Comparison of ENCODE assay signal across 28 mouse cellular contexts in genomic region chr13:98948146-98948545, GRCm38 (mm10). TPM values are rescaled to one million over a fixed set of nuclear protein-coding genes. Genes with fewer than 3 reads are reported as not detected.
A peak's percentile ranks its signal among the peaks of the same experiment; 100 is the strongest.
DNase-seq lines count a peak whose midpoint lies in the region; ATAC-seq and TF ChIP-seq lines count a peak whose summit lies in the region.
"Had no signal": no experiment of that assay in that cellular context is flagged by ENCODE, and none has a peak within 500 bp of the region (broad histone marks: within the 10 kb centered on the region; RNA-seq: fewer than 3 reads in every experiment).

No protein-coding gene starts in this region.

- H3K4me3 ChIP-seq in heart, embryonic 10.5 days = no peak overlapping the region
- H3K4me3 ChIP-seq in liver, adult 2 months (ENCODE audit: insufficient read depth, low read depth, low read length) = no peak overlapping the region
- no peak overlapping the region for H3K4me3 ChIP-seq in liver, embryonic 12.5 days
- no peak overlapping the region for H3K4me3 ChIP-seq in liver, postnatal 0 days (ENCODE audit: low read depth, low read length)

- H3K9ac ChIP-seq in liver, adult 2 months (ENCODE audit: low read depth, low read length) = no peak overlapping the region
- no peak overlapping the region for H3K9ac ChIP-seq in liver, embryonic 12.5 days
- no peak overlapping the region for H3K9ac ChIP-seq in liver, postnatal 0 days (replicated peaks)

- DNase-seq in heart, adult 11 months = peak; percentile 30
- no peak for DNase-seq in heart, embryonic 10.5 days (ENCODE audit: low spot score)
- DNase-seq in liver, adult 2 months (ENCODE audit: extremely low read depth, low read depth, low spot score) = peak; percentile 51
- no peak for DNase-seq in liver, postnatal 0 days
- no peak for DNase-seq in liver
- peak; percentile 61 for DNase-seq in retina, postnatal 1 day
- no peak for DNase-seq in retina, embryonic 14.5 days (ENCODE audit: low spot score)
- DNase-seq: adrenal gland, adult 2 months; adrenal gland, adult 8-10 months; adrenal gland, postnatal 10 days; adrenal gland, postnatal 14 days; adrenal gland, postnatal 25 days; adrenal gland, postnatal 36 days; B cell, adult 2 months; cerebellum, adult 11 months; cerebellum, adult 11-12 months had no signal

- H3K36me3 ChIP-seq in heart, embryonic 10.5 days = no peaks in the 10 kb centered on the region
- H3K36me3 ChIP-seq in liver, adult 2 months (ENCODE audit: control insufficient read depth, insufficient read depth, low read length) = no peaks in the 10 kb centered on the region
- H3K36me3 ChIP-seq in liver, embryonic 12.5 days = no peaks in the 10 kb centered on the region
- no peaks in the 10 kb centered on the region for H3K36me3 ChIP-seq in liver, postnatal 0 days (replicated peaks; ENCODE audit: insufficient read depth, low read length)
- H3K36me3 ChIP-seq: G1E had no signal

- 65% methylated on average over 4 of the region's 4 CpGs for WGBS in heart, embryonic 10.5 days
- 32% methylated on average over 4 of the region's 4 CpGs for WGBS in liver, adult 2 months
- WGBS in liver, embryonic 12.5 days (ENCODE audit: insufficient replicate concordance) = 64% methylated on average over 4 of the region's 4 CpGs
- 72% methylated on average over 4 of the region's 4 CpGs for WGBS in liver, postnatal 0 days (ENCODE audit: insufficient replicate concordance)

- no peak for TF ChIP-seq EP300 in liver, postnatal 0 days (IDR thresholded peaks at IDR 0.05; ENCODE audit: low read depth)

- H3K4me1 ChIP-seq in heart, embryonic 10.5 days = no peaks in the 10 kb centered on the region
- H3K4me1 ChIP-seq in liver, adult 2 months (ENCODE audit: control insufficient read depth, insufficient read depth, low read length) = peaks cover 4% of the 10 kb centered on the region; the same call in 1 of the 2 replicates
- peaks cover 10% of the 10 kb centered on the region for H3K4me1 ChIP-seq in liver, embryonic 12.5 days
- peaks cover 20% of the 10 kb centered on the region for H3K4me1 ChIP-seq in liver, postnatal 0 days (ENCODE audit: insufficient read depth)

- H3K27me3 ChIP-seq in heart, embryonic 10.5 days (ENCODE audit: insufficient read depth, poor library complexity, severe bottlenecking) = no peaks in the 10 kb centered on the region
- H3K27me3 ChIP-seq in liver, adult 2 months (ENCODE audit: control insufficient read depth, insufficient read depth, low read length) = no peaks in the 10 kb centered on the region
- H3K27me3 ChIP-seq in liver, embryonic 12.5 days (replicated peaks) = no peaks in the 10 kb centered on the region
- H3K27me3 ChIP-seq in liver, postnatal 0 days (ENCODE audit: insufficient read depth, low read length) = no peaks in the 10 kb centered on the region
- H3K27me3 ChIP-seq: CH12.LX, Patski had no signal

- ATAC-seq in liver, embryonic 12.5 days = no peak
- no peak for ATAC-seq in liver, postnatal 0 days
- ATAC-seq: activated CD4-positive, CD25-positive, alpha-beta regulatory T cell, adult 4 months; CD4-positive, CD25-positive, alpha-beta regulatory T cell, adult 4 months; Patski had no signal

- H3K9me3 ChIP-seq in heart, embryonic 10.5 days = no peaks in the 10 kb centered on the region
- no peaks in the 10 kb centered on the region for H3K9me3 ChIP-seq in liver, embryonic 12.5 days (replicated peaks)
- H3K9me3 ChIP-seq in liver, postnatal 0 days (ENCODE audit: low read length) = no peaks in the 10 kb centered on the region
- H3K9me3 ChIP-seq: G1E had no signal

- no peak overlapping the region for H3K4me2 ChIP-seq in liver, embryonic 12.5 days
- no peak overlapping the region for H3K4me2 ChIP-seq in liver, postnatal 0 days (ENCODE audit: low read depth, low read length)

- H3K27ac ChIP-seq in heart, embryonic 10.5 days = no peak overlapping the region
- no peak overlapping the region for H3K27ac ChIP-seq in liver, adult 2 months (replicated peaks; ENCODE audit: insufficient read depth, low read depth, low read length)
- no peak overlapping the region for H3K27ac ChIP-seq in liver, embryonic 12.5 days
- 0 out of 2 replicates have a peak overlapping the region, but pooled peaks have one; percentile 3 for H3K27ac ChIP-seq in liver, postnatal 0 days (ENCODE audit: low read depth)

- TF ChIP-seq POLR2A in liver, adult 2 months (IDR thresholded peaks at IDR 0.05; ENCODE audit: extremely low read depth, insufficient read depth, low read length) = no peak

- TF ChIP-seq CTCF in liver, adult 2 months (IDR thresholded peaks at IDR 0.05; ENCODE audit: low read depth, low read length) = no peak
- TF ChIP-seq CTCF in liver, postnatal 0 days (IDR thresholded peaks at IDR 0.05; ENCODE audit: low read depth) = no peak

- no peaks in the 10 kb centered on the region for H3K79me2 ChIP-seq in liver, adult 2 months (ENCODE audit: control insufficient read depth, insufficient read depth, low read length)

RNA-seq across cellular contexts. Expression of gene Tnpo1, which starts 22.0 kb away (rescaled TPM):
- polyA plus RNA-seq in heart, embryonic 10.5 days (2016; fragmentation: Nextera tagmentation; extraction: Ambion mirVana) = 60.5 and 67.7 TPM in 2 replicates
- 56.1 and 62.7 TPM in 2 replicates for total RNA-seq in liver, adult 2 months (2014; rRNA removed)
- 10.7 and 11.3 TPM in 2 replicates for polyA plus RNA-seq in liver, adult 2 months (2012; rRNA removed)
- polyA plus RNA-seq in liver, embryonic 12.5 days (2016; fragmentation: Nextera tagmentation; extraction: Ambion mirVana) = 34.8 and 36.8 TPM in 2 replicates
- polyA plus RNA-seq in liver, postnatal 0 days (2015; fragmentation: Nextera tagmentation; extraction: Ambion mirVana) = 9.6 and 14.0 TPM in 2 replicates

RNA-seq across cellular contexts. Expression of gene 1700024P04Rik, which starts 36.2 kb away (rescaled TPM):
- polyA plus RNA-seq in heart, embryonic 10.5 days (2016; fragmentation: Nextera tagmentation; extraction: Ambion mirVana) = not detected in 2 replicates
- total RNA-seq in liver, adult 2 months (2014; rRNA removed) = not detected in 2 replicates
- polyA plus RNA-seq in liver, adult 2 months (2012; rRNA removed) = not detected in 2 replicates
- not detected in 2 replicates for polyA plus RNA-seq in liver, embryonic 12.5 days (2016; fragmentation: Nextera tagmentation; extraction: Ambion mirVana)
- polyA plus RNA-seq in liver, postnatal 0 days (2015; fragmentation: Nextera tagmentation; extraction: Ambion mirVana) = not detected in 2 replicates
- total RNA-seq: adrenal gland, adult 18-20 months; adrenal gland, adult 2 months; adrenal gland, adult 8-10 months; adrenal gland, postnatal 10 days; adrenal gland, postnatal 14 days; adrenal gland, postnatal 25 days; adrenal gland, postnatal 36 days; adrenal gland, postnatal 4 days; CH12.LX; ES-E14; G1E; MEL had no signal
- polyA plus RNA-seq: activated CD4-positive, CD25-positive, alpha-beta regulatory T cell, adult 4 months; adrenal gland, adult 2 months; brain, embryonic 14.5 days; C2C12; CD4-positive, CD25-positive, alpha-beta regulatory T cell, adult 4 months; G1E; Patski had no signal

Comparison
In these comparisons a context has a peak if more than half of its experiments do, and no peak if none do; other contexts are left out.
1. DNase-seq: peak in heart, adult 11 months (single experiment), liver, adult 2 months (single experiment) and retina, postnatal 1 day (single experiment); none in heart, embryonic 10.5 days (single experiment), liver, postnatal 0 days (single experiment), liver (single experiment) and retina, embryonic 14.5 days (single experiment).